Mouse (Mus musculus) erythroblast, embryonic 14.5 days (primary cell): ENCODE results near the gene Aco2.

Experiments used
- GATA1 ChIP-seq: IDR thresholded peaks from 2 replicates; pipeline ENCODE4 v1.6.1; 2012; ENCODE audit warnings: low read length, inconsistent platforms, mixed read lengths
- TAL1 ChIP-seq: IDR thresholded peaks from 3 replicates; pipeline ENCODE4 v1.6.1; 2012; ENCODE audit warnings: low read length, inconsistent platforms, mixed read lengths

GRCm38 (mm10) chr15:81833481-81833880 is 38.6 kb upstream of the Aco2 start:
- TF ChIP-seq GATA1, result no peak
- no peak for TF ChIP-seq TAL1
